Mouse (Mus musculus): Measurements from ENCODE around the gene Pappa. TPM values are rescaled to one million over a fixed set of nuclear protein-coding genes. Genes with fewer than 3 reads are reported as not detected.

Pappa gene
- total RNA-seq, 2 experiments from 2014 or later = 1.3 to 1.5 TPM

- peak; percentile 7 to 20 for DNase-seq (ENCODE audit: low spot score in 2 of 2)
- no peak for TF ChIP-seq CTCF (conservative IDR thresholded peaks at IDR 0.05)
- H3K27ac ChIP-seq = peak overlapping the region; percentile 43; the same call in 1 of the 2 replicates
- no peak overlapping the region for H3K4me3 ChIP-seq
Measured at GRCm38 (mm10) chr4:65289247-65289646, 165.3 kb downstream of the Pappa start.

GRCm38 (mm10) chr4:65295741-65296140 is 171.8 kb downstream of the Pappa start:
- DNase-seq (ENCODE audit: low spot score in 2 of 2) = no peak
- Histone ChIP-seq H3K27ac (no peak overlapping the region), H3K4me3 (no peak overlapping the region)
- TF ChIP-seq CTCF (conservative IDR thresholded peaks at IDR 0.05) = no peak

DNA sequence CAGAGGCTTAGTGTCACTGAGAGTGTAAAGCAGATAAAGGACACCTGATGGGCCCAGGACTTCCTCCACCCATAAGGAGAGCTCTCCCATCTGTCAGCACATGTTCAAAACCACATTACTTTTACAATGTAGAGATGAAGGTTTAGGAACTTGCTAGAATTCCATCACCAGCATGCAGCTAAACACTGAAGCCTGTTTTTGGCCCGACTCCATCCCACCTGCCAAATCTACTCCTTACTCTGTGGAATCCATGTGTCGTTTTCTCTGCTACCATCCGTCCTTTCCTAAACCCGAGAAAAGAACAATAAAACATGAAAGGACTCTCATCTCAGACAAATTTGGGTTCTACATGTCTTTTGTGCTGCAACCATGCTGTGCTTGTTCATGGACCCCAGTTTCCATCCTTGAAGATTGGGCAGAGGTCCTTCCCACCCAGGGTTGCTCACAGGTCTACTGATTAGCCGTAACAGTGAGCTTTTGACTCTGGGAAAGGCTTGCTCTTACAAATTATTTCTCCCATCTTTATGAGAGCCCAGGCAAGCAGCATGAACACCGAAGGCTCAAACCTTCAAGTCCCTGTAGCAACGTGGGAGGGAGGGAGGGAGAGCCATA is 172.5 kb downstream of the Pappa start:
- no peak for TF ChIP-seq CTCF (conservative IDR thresholded peaks at IDR 0.05)
- Histone ChIP-seq H3K27ac (no peak overlapping the region), H3K4me3 (no peak overlapping the region)
- DNase-seq (ENCODE audit: low spot score in 2 of 2) = no peak

DNA sequence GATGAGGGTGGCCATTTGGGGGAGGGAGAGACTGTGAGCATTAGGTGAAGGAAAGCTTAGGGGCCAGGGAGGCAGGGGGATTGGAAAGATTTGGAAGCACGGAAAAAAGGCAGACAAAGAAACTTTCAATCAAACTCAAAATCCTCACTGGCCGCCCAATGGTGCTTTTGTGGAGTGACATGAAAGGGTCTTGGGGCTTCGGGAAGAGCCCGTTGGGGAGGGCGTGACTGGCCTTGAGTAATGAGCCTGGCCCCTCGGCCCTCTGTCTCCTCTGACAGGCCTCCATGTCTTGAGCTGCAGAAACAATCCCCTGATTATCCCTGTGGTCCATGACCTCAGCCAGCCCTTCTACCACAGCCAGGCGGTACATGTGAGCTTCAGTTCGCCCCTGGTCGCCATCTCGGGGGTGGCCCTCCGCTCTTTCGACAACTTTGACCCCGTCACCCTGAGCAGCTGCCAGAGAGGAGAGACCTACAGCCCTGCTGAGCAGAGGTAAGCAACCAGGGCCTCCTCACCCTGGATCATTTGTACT is 173.1 kb downstream of the Pappa start:
- no peak overlapping the region for H3K4me3 ChIP-seq
- DNase-seq (ENCODE audit: low spot score in 2 of 2) = no peak
- TF ChIP-seq CTCF (conservative IDR thresholded peaks at IDR 0.05) = no peak
- H3K27ac ChIP-seq = no peak overlapping the region

DNA sequence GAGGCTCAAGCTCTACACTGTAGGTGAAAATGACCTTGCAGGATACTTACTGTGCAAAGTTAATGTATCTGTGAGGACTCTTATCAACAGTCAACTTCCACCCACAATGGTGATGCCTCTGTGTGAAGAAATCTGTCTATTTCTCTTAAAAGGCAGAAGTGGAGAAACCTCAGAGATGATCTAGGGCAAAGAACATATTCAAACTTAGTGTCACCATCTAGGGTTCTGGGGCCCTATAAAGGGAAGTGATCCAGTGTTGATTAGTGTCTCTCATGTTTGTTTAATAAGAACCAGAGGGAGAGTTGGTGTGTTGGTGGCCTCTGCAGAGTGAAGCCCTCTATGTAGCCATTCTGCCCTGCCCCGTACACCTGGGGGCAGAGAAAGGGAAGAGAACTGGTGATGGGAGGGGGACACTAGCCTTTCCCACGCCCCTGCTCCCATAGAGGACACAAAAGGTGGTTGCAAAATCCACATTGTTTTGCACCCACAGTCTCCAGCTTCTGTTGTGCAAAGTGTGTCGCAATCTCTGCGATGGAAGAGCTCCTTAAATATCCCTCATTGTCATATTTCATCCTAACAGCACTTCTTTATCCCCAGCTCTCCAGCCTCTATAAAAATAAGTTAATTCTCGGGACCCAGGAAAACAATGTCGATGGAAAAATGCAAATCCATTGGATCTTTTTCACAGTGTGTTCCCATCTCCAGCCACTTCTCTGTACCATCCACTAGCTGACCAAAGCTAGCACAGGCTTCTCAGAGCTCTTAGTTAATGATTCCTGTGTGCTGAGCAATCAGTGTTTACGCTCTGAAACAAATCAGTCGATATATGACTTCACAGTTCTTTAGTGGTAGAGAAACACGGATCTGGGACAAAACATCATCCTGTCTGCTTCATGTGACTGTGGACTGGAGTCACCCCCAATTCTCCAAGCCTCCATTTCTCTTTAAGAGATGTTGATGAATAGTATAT is 174.5 kb downstream of the Pappa start:
- Histone ChIP-seq H3K27ac (no peak overlapping the region), H3K4me3 (no peak overlapping the region)
- DNase-seq (ENCODE audit: low spot score in 2 of 2) = no peak
- no peak for TF ChIP-seq CTCF (conservative IDR thresholded peaks at IDR 0.05)

DNA sequence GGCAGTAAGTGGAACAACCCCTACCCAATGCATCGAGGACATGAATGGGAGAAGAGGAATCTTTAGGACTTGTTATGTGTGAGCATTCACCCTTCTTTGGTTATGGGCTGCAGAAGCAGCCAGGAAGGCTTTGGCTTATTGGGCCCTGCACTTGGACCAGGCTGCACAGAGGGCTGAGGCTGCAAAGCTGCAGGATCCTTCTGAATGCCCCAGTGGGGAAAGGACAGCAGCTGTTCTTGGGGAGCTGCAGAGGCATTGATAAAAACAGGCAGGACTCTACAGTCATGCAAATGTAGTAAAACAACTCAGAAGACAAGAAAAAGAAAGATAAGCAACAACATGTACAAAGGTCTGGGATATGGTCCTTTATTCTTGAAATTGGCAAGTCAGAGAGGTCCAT is 175.4 kb downstream of the Pappa start:
- no peak for TF ChIP-seq CTCF (conservative IDR thresholded peaks at IDR 0.05)
- DNase-seq (ENCODE audit: low spot score in 2 of 2) = no peak
- H3K4me3 ChIP-seq = no peak overlapping the region
- H3K27ac ChIP-seq = no peak overlapping the region

DNA sequence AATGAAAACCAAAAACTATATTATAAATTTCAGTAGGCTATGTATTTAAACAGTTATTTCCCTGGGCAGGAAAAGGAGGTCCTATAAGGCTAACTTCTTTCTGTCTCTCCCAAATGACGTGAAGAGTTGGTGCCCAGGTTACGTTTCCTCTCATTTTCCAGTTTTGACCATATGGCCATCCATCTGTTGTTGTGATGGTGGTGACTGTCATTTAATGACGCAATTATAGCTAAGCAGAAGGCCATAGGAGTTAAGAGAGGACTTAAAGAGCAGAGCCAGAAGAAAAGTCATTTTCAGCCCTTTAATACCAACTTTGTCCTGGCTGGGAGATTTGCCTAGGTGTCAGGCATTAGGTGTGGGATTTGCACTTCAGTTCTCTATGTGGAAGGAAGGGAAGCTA is 176.5 kb downstream of the Pappa start:
- H3K27ac ChIP-seq = no peak overlapping the region
- DNase-seq (ENCODE audit: low spot score in 2 of 2) = no peak
- no peak for TF ChIP-seq CTCF (conservative IDR thresholded peaks at IDR 0.05)
- H3K4me3 ChIP-seq = no peak overlapping the region

GRCm38 (mm10) chr4:65302666-65303065 is 178.7 kb downstream of the Pappa start:
- no peak for TF ChIP-seq CTCF (conservative IDR thresholded peaks at IDR 0.05)
- Histone ChIP-seq H3K27ac (no peak overlapping the region), H3K4me3 (no peak overlapping the region)
- no peak for DNase-seq (ENCODE audit: low spot score in 2 of 2)

DNA sequence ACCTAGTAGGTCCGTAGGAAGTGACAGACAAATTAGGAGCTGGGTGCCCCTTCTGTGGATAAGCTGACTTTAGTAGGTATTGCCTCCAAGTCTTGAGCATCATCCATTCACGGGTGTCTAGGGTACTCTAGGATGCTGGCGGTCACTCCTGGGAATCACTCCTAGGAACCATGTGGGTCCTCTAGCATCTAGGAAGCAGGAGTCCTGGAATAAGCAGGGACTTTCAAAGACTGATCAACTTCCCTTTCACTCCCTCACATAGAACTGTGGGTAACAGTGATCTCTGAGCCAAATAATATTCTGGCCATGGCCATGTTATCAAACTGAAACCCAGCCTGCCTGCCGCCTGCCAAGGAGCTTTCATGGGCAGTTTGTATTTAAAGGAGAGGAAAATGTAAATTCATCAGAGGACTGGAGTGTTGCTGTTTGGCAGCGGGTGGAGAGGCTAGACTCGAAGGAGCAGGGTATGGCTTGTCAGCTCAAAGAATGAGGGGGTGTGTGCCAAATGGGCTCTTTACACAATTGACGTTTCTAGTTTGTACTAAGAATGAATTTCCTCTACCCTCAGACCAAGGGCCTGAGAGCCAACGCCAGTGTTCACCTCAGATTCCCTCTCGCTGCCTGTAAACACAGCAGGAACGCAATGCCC is 194.0 kb downstream of the Pappa start:
- H3K27ac ChIP-seq = no peak overlapping the region
- DNase-seq (ENCODE audit: low spot score in 2 of 2) = no peak
- no peak overlapping the region for H3K4me3 ChIP-seq
- TF ChIP-seq CTCF (conservative IDR thresholded peaks at IDR 0.05) = no peak

DNA sequence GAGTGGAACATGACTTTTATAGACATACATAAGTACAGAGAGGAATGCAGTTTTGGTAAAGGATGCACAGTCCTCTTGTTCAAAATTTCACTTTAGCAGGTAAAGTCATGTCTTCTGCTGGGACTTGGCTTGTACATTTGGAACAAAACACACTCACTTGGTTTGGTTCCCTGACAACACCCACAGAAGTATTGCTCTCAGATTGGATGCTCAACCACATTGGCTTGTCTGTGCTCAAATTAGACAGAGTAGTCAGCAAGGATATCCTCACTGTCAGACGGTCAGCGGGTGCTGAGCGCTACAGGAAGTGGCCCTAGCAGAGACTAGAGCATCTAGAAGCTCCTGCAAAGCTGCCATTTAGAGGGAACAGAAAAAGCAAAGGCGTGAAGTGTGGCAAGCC is 197.4 kb downstream of the Pappa start:
- no peak overlapping the region for H3K4me3 ChIP-seq
- TF ChIP-seq CTCF (conservative IDR thresholded peaks at IDR 0.05) = no peak
- no peak overlapping the region for H3K27ac ChIP-seq
- DNase-seq (ENCODE audit: low spot score in 2 of 2) = no peak

DNA sequence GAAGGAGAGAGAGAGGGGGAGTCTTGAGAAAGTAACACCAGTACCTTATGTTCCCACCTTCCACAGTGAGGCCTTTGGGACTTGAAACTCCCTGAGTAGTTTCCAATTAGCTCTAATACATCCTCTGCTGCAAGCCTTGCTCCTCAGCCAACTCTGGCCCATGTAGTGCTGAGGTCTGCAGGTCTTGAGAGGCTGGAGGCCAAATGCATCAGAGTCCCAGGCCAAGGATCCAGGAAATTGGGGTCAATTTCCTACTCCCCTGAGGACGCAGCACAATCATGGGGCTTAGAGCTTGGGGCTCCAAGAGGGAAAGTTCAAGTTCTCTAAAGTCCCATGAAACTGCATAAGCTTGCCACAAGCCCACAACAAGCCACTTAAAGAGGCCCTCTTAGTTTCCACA is 198.0 kb downstream of the Pappa start:
- TF ChIP-seq CTCF (conservative IDR thresholded peaks at IDR 0.05) = no peak
- no peak overlapping the region for H3K4me3 ChIP-seq
- no peak for DNase-seq (ENCODE audit: low spot score in 2 of 2)
- no peak overlapping the region for H3K27ac ChIP-seq

- TF ChIP-seq CTCF (conservative IDR thresholded peaks at IDR 0.05) = no peak
- H3K27ac ChIP-seq = no peak overlapping the region
- no peak overlapping the region for H3K4me3 ChIP-seq
- no peak for DNase-seq (ENCODE audit: low spot score in 2 of 2)
Measured at GRCm38 (mm10) chr4:65325816-65326215, 201.8 kb downstream of the Pappa start.

Data from layer of hippocampus, adult 2 months (tissue).